Mouse (Mus musculus) lung, postnatal 25 days (tissue): ENCODE measurements around the gene Gm49601.

Source experiments
- DNase-seq: peaks from one replicate; pipeline ENCODE4 v3.0.0; 2022; ENCODE audit warnings: low spot score

Gene Gm49601

GRCm38 (mm10) chr16:18582426-18583148, 43.6 kb downstream of the Gm49601 start:
- no peak for DNase-seq

GRCm38 (mm10) chr16:18581623-18582205, 44.5 kb downstream of the Gm49601 start:
- DNase-seq: no peak

GRCm38 (mm10) chr16:18581050-18581622, 45.1 kb downstream of the Gm49601 start:
- no peak for DNase-seq

GRCm38 (mm10) chr16:18580389-18580788, 45.8 kb downstream of the Gm49601 start:
- no peak for DNase-seq

- no peak for DNase-seq
Observed at GRCm38 (mm10) chr16:18577599-18578160, 48.5 kb downstream of the Gm49601 start.

GRCm38 (mm10) chr16:18577071-18577470, 49.2 kb downstream of the Gm49601 start:
- DNase-seq: no peak

- no peak for DNase-seq
Observed at GRCm38 (mm10) chr16:18574196-18574595, 52.0 kb downstream of the Gm49601 start.
